Mouse (Mus musculus) right cerebral cortex, postnatal 14 days (tissue): ENCODE results near the gene Srgap2.

Experiments
- DNase-seq: peaks from one replicate; pipeline ENCODE4 v3.0.0; 2022

The Srgap2 gene

GRCm38 (mm10) chr1:131400844-131401243 is 126.3 kb downstream of the Srgap2 start:
- no peak for DNase-seq

- DNase-seq = no peak
Observed at GRCm38 (mm10) chr1:131398181-131398580, 129.0 kb downstream of the Srgap2 start.

GRCm38 (mm10) chr1:131384406-131384805 is 142.7 kb downstream of the Srgap2 start:
- DNase-seq = no peak

GRCm38 (mm10) chr1:131382184-131382583 is 145.0 kb downstream of the Srgap2 start:
- DNase-seq = no peak

GRCm38 (mm10) chr1:131380254-131380653 is 146.9 kb downstream of the Srgap2 start:
- no peak for DNase-seq

GRCm38 (mm10) chr1:131378914-131379474 is 148.2 kb downstream of the Srgap2 start:
- DNase-seq = no peak

GRCm38 (mm10) chr1:131378081-131378913 is 148.9 kb downstream of the Srgap2 start:
- no peak for DNase-seq

- DNase-seq = no peak
Observed at GRCm38 (mm10) chr1:131365832-131366231, 161.3 kb downstream of the Srgap2 start.

- no peak for DNase-seq
Observed at GRCm38 (mm10) chr1:131364432-131364831, 162.7 kb downstream of the Srgap2 start.

- no peak for DNase-seq
Observed at GRCm38 (mm10) chr1:131363887-131364286, 163.3 kb downstream of the Srgap2 start.

GRCm38 (mm10) chr1:131362089-131362488 is 165.1 kb downstream of the Srgap2 start:
- no peak for DNase-seq

GRCm38 (mm10) chr1:131360800-131361199 is 166.4 kb downstream of the Srgap2 start:
- DNase-seq = no peak

GRCm38 (mm10) chr1:131359609-131360008 is 167.5 kb downstream of the Srgap2 start:
- DNase-seq = no peak

- DNase-seq = no peak
Observed at GRCm38 (mm10) chr1:131357213-131357612, 169.9 kb downstream of the Srgap2 start.

- DNase-seq = peak; percentile 32
Observed at GRCm38 (mm10) chr1:131351436-131351835, 175.7 kb downstream of the Srgap2 start.

GRCm38 (mm10) chr1:131349993-131350510 is 177.1 kb downstream of the Srgap2 start:
- DNase-seq = no peak

GRCm38 (mm10) chr1:131347708-131348107 is 179.4 kb downstream of the Srgap2 start:
- no peak for DNase-seq

- no peak for DNase-seq
Observed at GRCm38 (mm10) chr1:131346916-131347555, 180.1 kb downstream of the Srgap2 start.

GRCm38 (mm10) chr1:131345422-131346419 is 181.4 kb downstream of the Srgap2 start:
- no peak for DNase-seq

- DNase-seq = no peak
Observed at GRCm38 (mm10) chr1:131344691-131345090, 182.5 kb downstream of the Srgap2 start.

- DNase-seq = no peak
Observed at GRCm38 (mm10) chr1:131336017-131336416, 191.1 kb downstream of the Srgap2 start.

- DNase-seq = peak; percentile 19
Observed at GRCm38 (mm10) chr1:131335604-131336003, 191.5 kb downstream of the Srgap2 start.
